Mouse (Mus musculus): ENCODE results near the gene Grem2. TPM values are rescaled to one million over a fixed set of nuclear protein-coding genes. Genes with fewer than 3 reads are reported as not detected.

Grem2 gene
- total and polyA plus RNA-seq, 3 experiments, result not detected

- no peaks in the 10 kb centered on the region for H3K27me3 ChIP-seq (ENCODE audit: control insufficient read depth in 1 of 2, insufficient read depth in 2 of 2, low read length in 2 of 2)
- H3K4me1 ChIP-seq (ENCODE audit: control insufficient read depth in 1 of 2, insufficient read depth in 2 of 2, low read length in 2 of 2), result no peaks in the 10 kb centered on the region
- DNase-seq (ENCODE audit: low read depth, low spot score), result no peak
- no peak overlapping the region for H3K9ac ChIP-seq (ENCODE audit: control insufficient read depth, low read depth, low read length, poor library complexity, severe bottlenecking)
- no peak overlapping the region for H3K27ac ChIP-seq (ENCODE audit: control insufficient read depth, low read depth, low read length)
- no peaks in the 10 kb centered on the region for H3K36me3 ChIP-seq (ENCODE audit: control insufficient read depth in 1 of 2, insufficient read depth in 2 of 2, low read length in 2 of 2)
- no peak for TF ChIP-seq CTCF (IDR thresholded peaks at IDR 0.05 in 2 of 3, conservative IDR thresholded peaks at IDR 0.05 in 1 of 3; ENCODE audit: control insufficient read depth in 1 of 3, insufficient read depth in 1 of 3, low read depth in 2 of 3, low read length in 3 of 3, poor library complexity in 1 of 3, severe bottlenecking in 1 of 3)
- TF ChIP-seq CHD1 (IDR thresholded peaks at IDR 0.05; ENCODE audit: low read depth, low read length), result no peak
- no peak for TF ChIP-seq JUND (IDR thresholded peaks at IDR 0.05; ENCODE audit: low read depth, low read length)
- no peak for TF ChIP-seq UBTF (IDR thresholded peaks at IDR 0.05; ENCODE audit: borderline replicate concordance, insufficient read depth, low read depth, low read length)
- TF ChIP-seq SIN3A (IDR thresholded peaks at IDR 0.05; ENCODE audit: low read length), result no peak
- TF ChIP-seq E2F4 (IDR thresholded peaks at IDR 0.05; ENCODE audit: borderline replicate concordance, low read depth, low read length), result no peak
- H3K9me3 ChIP-seq (replicated peaks; ENCODE audit: insufficient read depth, low read length), result no peaks in the 10 kb centered on the region
- no peaks in the 10 kb centered on the region for H3K79me2 ChIP-seq (ENCODE audit: control insufficient read depth, insufficient read depth, low read length, poor library complexity)
- H3K4me3 ChIP-seq (ENCODE audit: control insufficient read depth in 1 of 2, insufficient read depth in 1 of 2, low read depth in 2 of 2, low read length in 2 of 2), result no peak overlapping the region
Observed at GRCm38 (mm10) chr1:174929459-174930181, 8.0 kb upstream of the Grem2 start.

GRCm38 (mm10) chr1:174918949-174919348 is 2.7 kb downstream of the Grem2 start:
- no peaks in the 10 kb centered on the region for H3K27me3 ChIP-seq (ENCODE audit: control insufficient read depth in 1 of 2, insufficient read depth in 2 of 2, low read length in 2 of 2)
- no peak overlapping the region for H3K4me3 ChIP-seq (ENCODE audit: control insufficient read depth in 1 of 2, insufficient read depth in 1 of 2, low read depth in 2 of 2, low read length in 2 of 2)
- H3K4me1 ChIP-seq (ENCODE audit: control insufficient read depth in 1 of 2, insufficient read depth in 2 of 2, low read length in 2 of 2), result no peaks in the 10 kb centered on the region
- DNase-seq (ENCODE audit: low read depth, low spot score), result no peak
- no peaks in the 10 kb centered on the region for H3K79me2 ChIP-seq (ENCODE audit: control insufficient read depth, insufficient read depth, low read length, poor library complexity)
- no peak overlapping the region for H3K9ac ChIP-seq (ENCODE audit: control insufficient read depth, low read depth, low read length, poor library complexity, severe bottlenecking)
- TF ChIP-seq MXI1 (IDR thresholded peaks at IDR 0.05; ENCODE audit: low read depth, low read length) (no peak), RAD21 (IDR thresholded peaks at IDR 0.05; ENCODE audit: low read depth, low read length) (no peak), TAL1 (IDR thresholded peaks at IDR 0.05; ENCODE audit: low read length) (no peak), RCOR1 (IDR thresholded peaks at IDR 0.05; ENCODE audit: low read depth, low read length) (no peak), ZKSCAN1 (IDR thresholded peaks at IDR 0.05; ENCODE audit: low read depth, low read length) (no peak), MYB (IDR thresholded peaks at IDR 0.05; ENCODE audit: low read depth, low read length) (no peak), UBTF (IDR thresholded peaks at IDR 0.05; ENCODE audit: borderline replicate concordance, insufficient read depth, low read depth, low read length) (no peak), POLR2AphosphoS5 (IDR thresholded peaks at IDR 0.05; ENCODE audit: borderline replicate concordance, low read depth, low read length) (no peak)
- H3K9me3 ChIP-seq (replicated peaks; ENCODE audit: insufficient read depth, low read length), result no peaks in the 10 kb centered on the region
- H3K27ac ChIP-seq (ENCODE audit: control insufficient read depth, low read depth, low read length), result no peak overlapping the region
- H3K36me3 ChIP-seq (ENCODE audit: control insufficient read depth in 1 of 2, insufficient read depth in 2 of 2, low read length in 2 of 2), result no peaks in the 10 kb centered on the region

Data from MEL (cell line).